Mouse (Mus musculus) heart, embryonic 12.5 days (tissue): Measurements from ENCODE around the gene Mnat1. TPM values are rescaled to one million over a fixed set of nuclear protein-coding genes. Genes with fewer than 3 reads are reported as not detected.
A peak's percentile ranks its signal among the peaks of the same experiment; 100 is the strongest.
"Not testable (repeated sequence)": the region's sequence is repeated elsewhere in the genome, so short reads cannot be mapped to it uniquely, and the experiment has no call there.

Source experiments
- ATAC-seq: fragments of 200-750 bp; cut with Nextera tagmentation; 2 replicates; pipeline ENCODE4 v1.8.0; 2017; ENCODE audit warnings: moderate TSS enrichment, moderate library complexity; ENCODE audit not compliant: insufficient number of reproducible peaks, low FRiP score
- H3K27ac ChIP-seq: fragments of 300-500 bp; sonication (generic); 2 replicates; pipeline ENCODE4 v1.5.1; 2016; ENCODE audit warnings: mild to moderate bottlenecking, moderate library complexity; ENCODE audit not compliant: poor library complexity, severe bottlenecking
- H3K27me3 ChIP-seq: fragments of 300-500 bp; sonication (generic); replicated peaks from 2 replicates; pipeline ENCODE4 v1.6.1; 2016; ENCODE audit warnings: mild to moderate bottlenecking, moderate library complexity
- H3K36me3 ChIP-seq: fragments of 300-500 bp; sonication (generic); 2 replicates; pipeline ENCODE4 v1.6.1; 2016; ENCODE audit warnings: mild to moderate bottlenecking, moderate library complexity
- H3K4me1 ChIP-seq: fragments of 300-500 bp; sonication (generic); replicated peaks from 2 replicates; pipeline ENCODE4 v1.6.1; 2016; ENCODE audit warnings: mild to moderate bottlenecking
- H3K4me2 ChIP-seq: fragments of 300-500 bp; sonication (generic); 2 replicates; pipeline ENCODE4 v1.6.1; 2016; ENCODE audit warnings: mild to moderate bottlenecking, moderate library complexity
- H3K4me3 ChIP-seq: fragments of 300-500 bp; sonication (generic); 2 replicates; pipeline ENCODE4 v1.5.1; 2016; ENCODE audit warnings: mild to moderate bottlenecking
- H3K9ac ChIP-seq: fragments of 300-500 bp; sonication (generic); 2 replicates; pipeline ENCODE4 v1.6.1; 2016; ENCODE audit warnings: mild to moderate bottlenecking, moderate library complexity
- H3K9me3 ChIP-seq: fragments of 300-500 bp; sonication (generic); replicated peaks from 2 replicates; pipeline ENCODE4 v1.6.1; 2016; ENCODE audit warnings: mild to moderate bottlenecking, moderate library complexity
- WGBS: fragments of 180-500 bp; shearing (Covaris S2); methylation state at CpG from one replicate; pipeline ENCODE4 v1.1.7; 2016; 5-methylcytosine and 5-hydroxymethylcytosine counted together
- polyA plus RNA-seq: library from polyadenylated mRNA; unstranded; fragments of >200 nt; fragmentation: Nextera tagmentation; extraction: Ambion mirVana; gene quantifications from 2 replicates; pipeline ENCODE4 v1.2.1, GENCODE M21; 2016

The Mnat1 gene
- polyA plus RNA-seq, 1 experiment from 2014 or later: 26.3 TPM

GRCm38 (mm10) chr12:73098593-73098992, 24.9 kb upstream of the Mnat1 start:
- Histone ChIP-seq H3K4me2 (no peak overlapping the region), H3K4me3 (no peak overlapping the region), H3K27me3 (no peaks in the 10 kb centered on the region), H3K4me1 (no peaks in the 10 kb centered on the region), H3K9me3 (no peaks in the 10 kb centered on the region), H3K9ac (no peak overlapping the region), H3K27ac (no peak overlapping the region), H3K36me3 (peaks cover 14% of the 10 kb centered on the region)
- WGBS: 61% methylated on average over 4 of the region's 4 CpGs
- no peak for ATAC-seq

GRCm38 (mm10) chr12:73103713-73104112, 19.8 kb upstream of the Mnat1 start:
- Histone ChIP-seq H3K9me3 (no peaks in the 10 kb centered on the region), H3K36me3 (peaks cover 24% of the 10 kb centered on the region), H3K4me1 (no peaks in the 10 kb centered on the region), H3K9ac (no peak overlapping the region), H3K27ac (no peak overlapping the region), H3K4me3 (no peak overlapping the region), H3K27me3 (no peaks in the 10 kb centered on the region), H3K4me2 (no peak overlapping the region)
- ATAC-seq: no peak
- 81% methylated on average over 12 of the region's 12 CpGs for WGBS

- H3K9me3 ChIP-seq: no peaks in the 10 kb centered on the region
- H3K4me2 ChIP-seq: no peak overlapping the region
- no peak overlapping the region for H3K4me3 ChIP-seq
- 72% methylated on average over 2 of the region's 2 CpGs for WGBS
- H3K4me1 ChIP-seq: peaks cover 18% of the 10 kb centered on the region
- H3K27me3 ChIP-seq: no peaks in the 10 kb centered on the region
- H3K27ac ChIP-seq: no peak overlapping the region
- ATAC-seq: no peak
- H3K9ac ChIP-seq: no peak overlapping the region
- H3K36me3 ChIP-seq: peaks cover 20% of the 10 kb centered on the region
Measured at GRCm38 (mm10) chr12:73107821-73108220, 15.7 kb upstream of the Mnat1 start.

DNA sequence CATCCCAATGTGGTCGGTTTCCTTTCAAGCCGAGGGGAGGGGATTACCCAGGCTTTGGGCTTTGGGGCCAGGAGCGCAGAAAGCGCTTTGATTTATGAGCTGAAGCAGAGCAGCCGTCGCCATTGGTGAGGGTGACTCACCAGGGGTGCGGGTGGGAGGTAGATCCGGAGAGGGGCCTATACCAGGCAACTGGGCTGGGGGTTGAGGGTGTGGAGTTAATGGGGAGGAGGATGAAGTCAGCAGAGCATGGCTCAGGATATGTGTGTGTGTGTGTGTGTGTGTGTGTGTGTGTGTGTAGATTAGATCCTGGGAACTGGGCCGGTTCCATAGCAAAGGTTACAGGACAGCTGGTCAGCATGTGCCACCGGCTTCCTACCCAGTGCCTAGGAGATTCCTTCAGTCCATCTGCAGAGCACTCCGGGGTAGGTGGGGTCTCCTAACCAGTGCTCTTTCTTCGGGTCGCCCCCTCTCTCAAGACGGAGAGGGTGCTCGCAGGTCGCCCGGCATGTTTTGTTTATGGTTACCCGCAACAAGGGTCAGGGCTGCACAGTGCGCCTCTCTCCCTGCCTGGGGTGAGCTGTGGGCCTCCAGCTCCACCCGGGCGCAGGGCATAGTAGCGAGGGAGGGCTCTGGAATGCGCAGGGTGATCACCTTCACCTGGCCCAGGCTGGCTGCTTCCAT, 12.9 kb upstream of the Mnat1 start:
- Histone ChIP-seq H3K27ac (no peak overlapping the region), H3K36me3 (peaks cover 7% of the 10 kb centered on the region), H3K4me1 (peaks cover 18% of the 10 kb centered on the region), H3K4me3 (peak overlapping the region; percentile 82), H3K9ac (peak overlapping the region; percentile 86), H3K27me3 (no peaks in the 10 kb centered on the region), H3K9me3 (no peaks in the 10 kb centered on the region), H3K4me2 (peak overlapping the region; percentile 100)
- ATAC-seq: peak; percentile 67
- WGBS: 7% methylated on average over 23 of the region's 23 CpGs

- H3K4me1 ChIP-seq: peaks cover 18% of the 10 kb centered on the region
- 0% methylated on average over 43 of the region's 44 CpGs for WGBS
- H3K27me3 ChIP-seq: no peaks in the 10 kb centered on the region
- peak; percentile 38; the same call in 1 of the 2 replicates for ATAC-seq
- H3K4me3 ChIP-seq: peak overlapping the region; percentile 82
- no peaks in the 10 kb centered on the region for H3K9me3 ChIP-seq
- peak overlapping the region; percentile 78 for H3K27ac ChIP-seq
- H3K4me2 ChIP-seq: peak overlapping the region; percentile 100
- peak overlapping the region; percentile 86 for H3K9ac ChIP-seq
- H3K36me3 ChIP-seq: peaks cover 7% of the 10 kb centered on the region
Measured at GRCm38 (mm10) chr12:73111561-73112325, 11.8 kb upstream of the Mnat1 start.

GRCm38 (mm10) chr12:73112326-73113087, 11.0 kb upstream of the Mnat1 start:
- peaks cover 7% of the 10 kb centered on the region for H3K36me3 ChIP-seq
- H3K9me3 ChIP-seq: no peaks in the 10 kb centered on the region
- peak overlapping the region; percentile 100 for H3K4me2 ChIP-seq
- peak overlapping the region; percentile 86 for H3K9ac ChIP-seq
- H3K4me3 ChIP-seq: peak overlapping the region; percentile 82
- WGBS: under 1% methylated on average over 69 of the region's 71 CpGs
- peaks cover 18% of the 10 kb centered on the region for H3K4me1 ChIP-seq
- H3K27me3 ChIP-seq: no peaks in the 10 kb centered on the region
- peak; percentile 37 for ATAC-seq
- peak overlapping the region; percentile 78 for H3K27ac ChIP-seq

GRCm38 (mm10) chr12:73113196-73113595, 10.3 kb upstream of the Mnat1 start, which contains the start of gene Six4:
TSS of gene Six4 (minus strand) at chr12:73113456.
- Histone ChIP-seq H3K9ac (peak within 1 kb of the TSS; percentile 86), H3K4me3 (peak within 1 kb of the TSS; percentile 82), H3K36me3 (peaks cover 7% of the 10 kb centered on the region), H3K27ac (peak within 1 kb of the TSS; percentile 78), H3K27me3 (no peaks in the 10 kb centered on the region), H3K9me3 (no peaks in the 10 kb centered on the region), H3K4me2 (peak within 1 kb of the TSS; percentile 100), H3K4me1 (peaks cover 18% of the 10 kb centered on the region)
- WGBS: under 1% methylated on average over 20 of the region's 20 CpGs
- ATAC-seq: peak; percentile 81

DNA sequence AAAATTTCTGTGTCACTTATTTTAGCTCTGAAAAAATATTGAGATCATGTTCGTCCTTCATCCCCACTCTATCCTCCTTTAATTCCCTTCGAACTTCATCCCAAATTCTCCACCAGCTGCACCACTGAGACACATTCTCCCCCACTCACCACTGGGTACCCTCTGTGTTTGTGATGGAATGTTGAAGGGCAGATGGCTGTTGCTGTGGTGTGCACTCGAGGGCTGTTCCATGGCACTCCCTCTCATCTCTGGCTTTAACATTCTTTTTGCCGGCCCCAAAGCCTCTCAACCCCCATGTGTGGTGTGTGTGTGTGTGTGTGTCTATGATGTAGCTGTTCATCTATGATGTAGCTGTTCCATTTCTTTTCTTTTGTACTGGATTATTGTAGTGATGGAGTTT, 1.7 kb downstream of the Mnat1 start:
- Histone ChIP-seq H3K36me3 (no peaks in the 10 kb centered on the region), H3K27ac (no peak overlapping the region), H3K4me3 (no peak overlapping the region), H3K9me3 (no peaks in the 10 kb centered on the region), H3K9ac (no peak overlapping the region), H3K4me2 (peak overlapping the region; percentile 44; the same call in 1 of the 2 replicates), H3K27me3 (no peaks in the 10 kb centered on the region), H3K4me1 (peaks cover 10% of the 10 kb centered on the region)
- no peak for ATAC-seq
- 61% methylated on average over 4 of the region's 4 CpGs for WGBS

DNA sequence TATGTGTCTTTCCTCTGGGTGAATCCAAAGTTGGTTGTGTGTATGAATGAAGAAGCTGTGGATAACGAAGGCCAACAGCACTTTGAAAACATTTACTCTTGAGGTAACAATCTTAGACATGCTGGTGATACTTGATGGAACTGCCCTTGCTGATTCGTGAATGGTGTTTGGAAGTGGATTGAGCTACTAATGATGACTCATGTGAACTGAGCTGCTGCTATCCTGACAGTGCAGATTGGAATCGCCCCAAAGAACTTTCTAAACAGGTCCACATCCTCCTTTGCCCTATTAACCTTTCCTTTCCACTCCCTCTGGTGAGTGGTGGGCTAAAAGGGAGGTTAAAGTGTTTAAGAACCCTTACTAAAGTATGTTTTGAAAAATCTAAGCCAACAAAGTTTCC, 17.2 kb downstream of the Mnat1 start:
- Histone ChIP-seq H3K4me3 (no peak overlapping the region), H3K9me3 (no peaks in the 10 kb centered on the region)

GRCm38 (mm10) chr12:73147236-73147635, 23.7 kb downstream of the Mnat1 start:
- 40% methylated on average over 3 of the region's 3 CpGs for WGBS

More for the DNA sequence above, 17.2 kb downstream of the Mnat1 start:
- no peak overlapping the region for H3K9ac ChIP-seq
- H3K36me3 ChIP-seq: peaks cover 9% of the 10 kb centered on the region
- ATAC-seq: no peak
- H3K27me3 ChIP-seq: no peaks in the 10 kb centered on the region
- H3K27ac ChIP-seq: no peak overlapping the region
- no peak overlapping the region for H3K4me2 ChIP-seq
- 78% methylated on average over 3 of the region's 3 CpGs for WGBS
- no peaks in the 10 kb centered on the region for H3K4me1 ChIP-seq

GRCm38 (mm10) chr12:73151038-73151437, 27.5 kb downstream of the Mnat1 start:
- H3K9ac ChIP-seq, H3K27me3 ChIP-seq, H3K27ac ChIP-seq, H3K4me3 ChIP-seq, H3K4me2 ChIP-seq, H3K4me1 ChIP-seq, ATAC-seq, H3K36me3 ChIP-seq, H3K9me3 ChIP-seq: not testable (repeated sequence)
- 87% methylated on average over 5 of the region's 5 CpGs for WGBS

More at GRCm38 (mm10) chr12:73147236-73147635, 23.7 kb downstream of the Mnat1 start:
- Histone ChIP-seq H3K9me3 (no peaks in the 10 kb centered on the region), H3K36me3 (peaks cover 6% of the 10 kb centered on the region), H3K27ac (0 out of 2 replicates have a peak overlapping the region, but pooled peaks have one; percentile 18), H3K4me3 (no peak overlapping the region), H3K9ac (no peak overlapping the region), H3K27me3 (no peaks in the 10 kb centered on the region), H3K4me1 (peaks cover 4% of the 10 kb centered on the region; the same call in 1 of the 2 replicates), H3K4me2 (no peak overlapping the region)
- no peak for ATAC-seq
